Comparison of ENCODE assay signal across 18 mouse cellular contexts in genomic region chr9:117309809-117310208, GRCm38 (mm10).
DNase-seq lines count a peak whose midpoint lies in the region; ATAC-seq and TF ChIP-seq lines count a peak whose summit lies in the region.
"Had no signal": no experiment of that assay in that cellular context is flagged by ENCODE, and none has a peak within 500 bp of the region (broad histone marks: within the 10 kb centered on the region; RNA-seq: fewer than 3 reads in every experiment).

No protein-coding gene starts in this region.

- TF ChIP-seq CTCF in intestine, postnatal 0 days (IDR thresholded peaks at IDR 0.05; ENCODE audit: low read depth) = peak; percentile 34; the same call in 1 of the 2 replicates
- peak; percentile 42 for TF ChIP-seq CTCF in lung, postnatal 0 days (IDR thresholded peaks at IDR 0.05)
- peak in 2 of 3 experiments; percentile 33 to 45; a peak in 4 of 6 replicates for TF ChIP-seq CTCF in MEL (IDR thresholded peaks at IDR 0.05 in 2 of 3, conservative IDR thresholded peaks at IDR 0.05 in 1 of 3; ENCODE audit: control insufficient read depth in 1 of 3, insufficient read depth in 1 of 3, low read depth in 2 of 3, low read length in 3 of 3, poor library complexity in 1 of 3, severe bottlenecking in 1 of 3)
- peak; percentile 13; the same call in 1 of the 2 replicates for TF ChIP-seq CTCF in small intestine, adult 2 months (IDR thresholded peaks at IDR 0.05; ENCODE audit: extremely low read depth, insufficient read length, insufficient replicate concordance, low read depth, low read length)

- H3K79me2 ChIP-seq in MEL (ENCODE audit: control insufficient read depth, insufficient read depth, low read length, poor library complexity) = no peaks in the 10 kb centered on the region

- no peak for TF ChIP-seq EP300 in lung, postnatal 0 days (IDR thresholded peaks at IDR 0.05)
- no peak for TF ChIP-seq EP300 in MEL (IDR thresholded peaks at IDR 0.05; ENCODE audit: low read depth in 1 of 2, low read length in 2 of 2)

- H3K27me3 ChIP-seq in intestine, postnatal 0 days (replicated peaks; ENCODE audit: control insufficient read depth, insufficient read depth, low read length) = no peaks in the 10 kb centered on the region
- H3K27me3 ChIP-seq in intestine, embryonic 15.5 days (replicated peaks) = no peaks in the 10 kb centered on the region
- H3K27me3 ChIP-seq in lung, postnatal 0 days (replicated peaks; ENCODE audit: insufficient read depth, low read length) = no peaks in the 10 kb centered on the region
- no peaks in the 10 kb centered on the region for H3K27me3 ChIP-seq in MEL (ENCODE audit: control insufficient read depth in 1 of 2, insufficient read depth in 2 of 2, low read length in 2 of 2)
- H3K27me3 ChIP-seq in small intestine, adult 2 months (ENCODE audit: control insufficient read depth, insufficient read depth, low read length) = no peaks in the 10 kb centered on the region
- H3K27me3 ChIP-seq: embryonic facial prominence, embryonic 15.5 days; heart, embryonic 15.5 days; limb, embryonic 13.5 days had no signal

- TF ChIP-seq RAD21 in MEL (IDR thresholded peaks at IDR 0.05; ENCODE audit: low read depth, low read length) = peak; percentile 42

- no peak for ATAC-seq in intestine, postnatal 0 days
- no peak for ATAC-seq in intestine, embryonic 15.5 days
- no peak for ATAC-seq in lung, postnatal 0 days

- no peak for TF ChIP-seq POLR2A in MEL (IDR thresholded peaks at IDR 0.05; ENCODE audit: control insufficient read depth in 1 of 2, insufficient read depth in 1 of 2, low read depth in 1 of 2, low read length in 2 of 2, poor library complexity in 1 of 2)
- TF ChIP-seq POLR2A in small intestine, adult 2 months (IDR thresholded peaks at IDR 0.05; ENCODE audit: low read depth, low read length) = no peak

- no peak for DNase-seq in lung, postnatal 0 days (ENCODE audit: low spot score)
- no peak for DNase-seq in lung, postnatal 36 days
- peak; percentile 29 for DNase-seq in MEL (ENCODE audit: low read depth, low spot score)
- no peak for DNase-seq in layer of hippocampus, adult 8-10 months (ENCODE audit: low spot score in 2 of 2)
- DNase-seq: adrenal gland, postnatal 10 days; cerebellum, adult 18-20 months; cerebellum, postnatal 36 days; kidney, adult 8-10 months; kidney, postnatal 25 days; lung, postnatal 4 days; right cerebral cortex, postnatal 25 days; thymus, postnatal 36 days had no signal

- no peaks in the 10 kb centered on the region for H3K9me3 ChIP-seq in intestine, postnatal 0 days (ENCODE audit: control insufficient read depth)
- no peaks in the 10 kb centered on the region for H3K9me3 ChIP-seq in intestine, embryonic 15.5 days
- no peaks in the 10 kb centered on the region for H3K9me3 ChIP-seq in lung, postnatal 0 days (ENCODE audit: low read length)
- no peaks in the 10 kb centered on the region for H3K9me3 ChIP-seq in MEL (replicated peaks; ENCODE audit: insufficient read depth, low read length)
- H3K9me3 ChIP-seq: embryonic facial prominence, embryonic 15.5 days; heart, embryonic 15.5 days had no signal

- H3K4me3 ChIP-seq in intestine, postnatal 0 days (ENCODE audit: low read depth, low read length) = no peak overlapping the region
- no peak overlapping the region for H3K4me3 ChIP-seq in intestine, embryonic 15.5 days (replicated peaks)
- no peak overlapping the region for H3K4me3 ChIP-seq in lung, postnatal 0 days (ENCODE audit: low read depth, low read length)
- H3K4me3 ChIP-seq in MEL (ENCODE audit: control insufficient read depth in 1 of 2, insufficient read depth in 1 of 2, low read depth in 2 of 2, low read length in 2 of 2) = no peak overlapping the region
- no peak overlapping the region for H3K4me3 ChIP-seq in small intestine, adult 2 months (ENCODE audit: low read depth, low read length)
- H3K4me3 ChIP-seq: embryonic facial prominence, embryonic 15.5 days; heart, embryonic 15.5 days; limb, embryonic 13.5 days had no signal

- H3K4me2 ChIP-seq in intestine, postnatal 0 days (replicated peaks; ENCODE audit: low read depth) = no peak overlapping the region
- H3K4me2 ChIP-seq in intestine, embryonic 15.5 days (replicated peaks) = no peak overlapping the region
- H3K4me2 ChIP-seq in lung, postnatal 0 days (replicated peaks; ENCODE audit: low read depth, low read length) = no peak overlapping the region
- H3K4me2 ChIP-seq: embryonic facial prominence, embryonic 15.5 days; heart, embryonic 15.5 days; limb, embryonic 13.5 days had no signal

- no peaks in the 10 kb centered on the region for H3K36me3 ChIP-seq in intestine, postnatal 0 days (ENCODE audit: control insufficient read depth, insufficient read depth)
- no peaks in the 10 kb centered on the region for H3K36me3 ChIP-seq in intestine, embryonic 15.5 days
- no peaks in the 10 kb centered on the region for H3K36me3 ChIP-seq in lung, postnatal 0 days (ENCODE audit: insufficient read depth, low read length)
- no peaks in the 10 kb centered on the region for H3K36me3 ChIP-seq in MEL (ENCODE audit: control insufficient read depth in 1 of 2, insufficient read depth in 2 of 2, low read length in 2 of 2)
- H3K36me3 ChIP-seq in small intestine, adult 2 months (ENCODE audit: control insufficient read depth, insufficient read depth, low read length) = no peaks in the 10 kb centered on the region
- H3K36me3 ChIP-seq: embryonic facial prominence, embryonic 15.5 days; heart, embryonic 15.5 days; limb, embryonic 13.5 days had no signal

- H3K27ac ChIP-seq in intestine, postnatal 0 days (ENCODE audit: low read depth, low read length) = no peak overlapping the region
- no peak overlapping the region for H3K27ac ChIP-seq in intestine, embryonic 15.5 days
- no peak overlapping the region for H3K27ac ChIP-seq in lung, postnatal 0 days (ENCODE audit: low read length)
- H3K27ac ChIP-seq in MEL (ENCODE audit: control insufficient read depth, low read depth, low read length) = no peak overlapping the region
- H3K27ac ChIP-seq in small intestine, adult 2 months (ENCODE audit: insufficient read depth, low read depth, low read length) = no peak overlapping the region
- H3K27ac ChIP-seq: embryonic facial prominence, embryonic 15.5 days; heart, embryonic 15.5 days; limb, embryonic 13.5 days had no signal

- no peak overlapping the region for H3K9ac ChIP-seq in intestine, postnatal 0 days (ENCODE audit: low read depth, low read length)
- H3K9ac ChIP-seq in intestine, embryonic 15.5 days = no peak overlapping the region
- H3K9ac ChIP-seq in lung, postnatal 0 days (replicated peaks; ENCODE audit: low read depth) = no peak overlapping the region
- H3K9ac ChIP-seq in MEL (ENCODE audit: control insufficient read depth, low read depth, low read length, poor library complexity, severe bottlenecking) = no peak overlapping the region
- H3K9ac ChIP-seq: embryonic facial prominence, embryonic 15.5 days; heart, embryonic 15.5 days; limb, embryonic 13.5 days had no signal

- H3K4me1 ChIP-seq in intestine, postnatal 0 days (replicated peaks; ENCODE audit: control insufficient read depth, insufficient read depth, low read length) = no peaks in the 10 kb centered on the region
- H3K4me1 ChIP-seq in intestine, embryonic 15.5 days (replicated peaks) = no peaks in the 10 kb centered on the region
- H3K4me1 ChIP-seq in lung, postnatal 0 days (ENCODE audit: insufficient read depth, low read depth, low read length) = no peaks in the 10 kb centered on the region
- H3K4me1 ChIP-seq in MEL (ENCODE audit: control insufficient read depth in 1 of 2, insufficient read depth in 2 of 2, low read length in 2 of 2) = no peaks in the 10 kb centered on the region
- H3K4me1 ChIP-seq in small intestine, adult 2 months (ENCODE audit: control insufficient read depth, insufficient read depth, insufficient read length, low read length) = no peaks in the 10 kb centered on the region
- H3K4me1 ChIP-seq: embryonic facial prominence, embryonic 15.5 days; heart, embryonic 15.5 days; limb, embryonic 13.5 days had no signal

TF ChIP-seq in MEL, 35 proteins besides CTCF, POLR2A, EP300 and RAD21:
- no peak for TF ChIP-seq MAZ (IDR thresholded peaks at IDR 0.05; ENCODE audit: low read depth, low read length)
- TF ChIP-seq SMC3 (IDR thresholded peaks at IDR 0.05; ENCODE audit: low read depth, low read length) = peak; percentile 31; the same call in 1 of the 2 replicates
- no peak for TF ChIP-seq ZC3H11A (IDR thresholded peaks at IDR 0.05; ENCODE audit: low read depth, low read length)
